Mouse (Mus musculus) cerebellum, adult 2 months (tissue): ENCODE data around the gene Tor1b.

ENCODE experiments used
- CTCF ChIP-seq: fragments of 200-500 bp; IDR thresholded peaks from 2 replicates; pipeline ENCODE4 v1.5.1; 2011; ENCODE audit warnings: low read depth, mild to moderate bottlenecking, control low read depth, low read length, moderate library complexity, borderline replicate concordance; ENCODE audit not compliant: insufficient read depth
- POLR2A ChIP-seq: fragments of 200-500 bp; IDR thresholded peaks from 2 replicates; pipeline ENCODE4 v1.6.1; 2011; ENCODE audit warnings: low read length, control low read depth, borderline replicate concordance; ENCODE audit not compliant: insufficient read depth

GRCm38 (mm10) chr2:30983024-30983423 is 30.3 kb downstream of the Tor1b start:
- TF ChIP-seq CTCF (no peak), POLR2A (no peak)
